Mouse (Mus musculus) E14TG2a.4 (cell line): ENCODE data around the gene Auts2.

Experiments
- H3K27me3 ChIP-seq: 2 replicates; pipeline ENCODE4 v1.6.1; 2014; ENCODE audit warnings: low read length, control low read depth; ENCODE audit not compliant: insufficient read depth
- H3K36me3 ChIP-seq: 2 replicates; pipeline ENCODE4 v1.6.1; 2014; ENCODE audit warnings: low read length, control low read depth; ENCODE audit not compliant: insufficient read depth
- H3K4me1 ChIP-seq: replicated peaks from 2 replicates; pipeline ENCODE4 v1.6.1; 2014; ENCODE audit warnings: low read depth, low read length, control low read depth
- H3K4me3 ChIP-seq: replicated peaks from 2 replicates; pipeline ENCODE4 v1.5.1; 2014; ENCODE audit warnings: mild to moderate bottlenecking, low read length
- H3K9me3 ChIP-seq: 2 replicates; pipeline ENCODE4 v1.6.1; 2014; ENCODE audit warnings: low read length, control low read depth
- CTCF ChIP-seq: conservative IDR thresholded peaks from 2 replicates; pipeline ENCODE4 v1.5.1; 2014; ENCODE audit warnings: low read length
- NANOG ChIP-seq: IDR thresholded peaks from 2 replicates; pipeline ENCODE4 v1.6.1; 2014; ENCODE audit warnings: borderline replicate concordance, low read length, mixed read lengths
- POU5F1 ChIP-seq: IDR thresholded peaks from 2 replicates; pipeline ENCODE4 v1.6.1; 2014; ENCODE audit warnings: low read length, borderline replicate concordance

Gene Auts2

GRCm38 (mm10) chr5:132433377-132434115 is 109.6 kb downstream of the Auts2 start:
- H3K27me3 ChIP-seq = no peaks in the 10 kb centered on the region
- TF ChIP-seq POU5F1 = no peak
- TF ChIP-seq CTCF = no peak
- no peak for TF ChIP-seq NANOG
- no peaks in the 10 kb centered on the region for H3K9me3 ChIP-seq
- no peaks in the 10 kb centered on the region for H3K36me3 ChIP-seq
- no peaks in the 10 kb centered on the region for H3K4me1 ChIP-seq
- H3K4me3 ChIP-seq = no peak overlapping the region

GRCm38 (mm10) chr5:132429363-132429762 is 113.8 kb downstream of the Auts2 start:
- Histone ChIP-seq H3K4me3 (no peak overlapping the region), H3K4me1 (no peaks in the 10 kb centered on the region), H3K27me3 (no peaks in the 10 kb centered on the region), H3K36me3 (no peaks in the 10 kb centered on the region), H3K9me3 (no peaks in the 10 kb centered on the region)
- no peak for TF ChIP-seq CTCF
- TF ChIP-seq POU5F1 = no peak
- no peak for TF ChIP-seq NANOG

GRCm38 (mm10) chr5:132426342-132426741 is 116.8 kb downstream of the Auts2 start:
- H3K9me3 ChIP-seq = no peaks in the 10 kb centered on the region
- no peaks in the 10 kb centered on the region for H3K27me3 ChIP-seq
- TF ChIP-seq POU5F1 (no peak), CTCF (no peak), NANOG (no peak)
- H3K4me3 ChIP-seq = no peak overlapping the region
- H3K4me1 ChIP-seq = no peaks in the 10 kb centered on the region
- H3K36me3 ChIP-seq = no peaks in the 10 kb centered on the region

GRCm38 (mm10) chr5:132425792-132426309 is 117.3 kb downstream of the Auts2 start:
- Histone ChIP-seq H3K27me3 (no peaks in the 10 kb centered on the region), H3K4me1 (no peaks in the 10 kb centered on the region), H3K9me3 (no peaks in the 10 kb centered on the region), H3K36me3 (no peaks in the 10 kb centered on the region), H3K4me3 (no peak overlapping the region)
- TF ChIP-seq NANOG (no peak), CTCF (no peak), POU5F1 (no peak)

- TF ChIP-seq NANOG (no peak), POU5F1 (no peak), CTCF (no peak)
- H3K36me3 ChIP-seq = no peaks in the 10 kb centered on the region
- no peaks in the 10 kb centered on the region for H3K27me3 ChIP-seq
- H3K9me3 ChIP-seq = no peaks in the 10 kb centered on the region
- H3K4me3 ChIP-seq = no peak overlapping the region
- H3K4me1 ChIP-seq = peaks cover 21% of the 10 kb centered on the region
Measured at GRCm38 (mm10) chr5:132410338-132410852, 132.7 kb downstream of the Auts2 start.

- no peaks in the 10 kb centered on the region for H3K36me3 ChIP-seq
- H3K9me3 ChIP-seq = no peaks in the 10 kb centered on the region
- no peak overlapping the region for H3K4me3 ChIP-seq
- no peaks in the 10 kb centered on the region for H3K27me3 ChIP-seq
- H3K4me1 ChIP-seq = peaks cover 20% of the 10 kb centered on the region
- TF ChIP-seq NANOG = no peak
- no peak for TF ChIP-seq POU5F1
- no peak for TF ChIP-seq CTCF
Measured at GRCm38 (mm10) chr5:132408892-132409575, 134.1 kb downstream of the Auts2 start.

GRCm38 (mm10) chr5:132400556-132400955 is 142.6 kb downstream of the Auts2 start:
- Histone ChIP-seq H3K4me1 (peaks cover 43% of the 10 kb centered on the region), H3K4me3 (no peak overlapping the region), H3K36me3 (no peaks in the 10 kb centered on the region), H3K9me3 (no peaks in the 10 kb centered on the region), H3K27me3 (no peaks in the 10 kb centered on the region)
- no peak for TF ChIP-seq POU5F1
- no peak for TF ChIP-seq NANOG
- no peak for TF ChIP-seq CTCF

- no peaks in the 10 kb centered on the region for H3K36me3 ChIP-seq
- H3K4me3 ChIP-seq = no peak overlapping the region
- TF ChIP-seq POU5F1 (no peak), CTCF (no peak)
- no peaks in the 10 kb centered on the region for H3K9me3 ChIP-seq
- H3K27me3 ChIP-seq = no peaks in the 10 kb centered on the region
- H3K4me1 ChIP-seq = peaks cover 43% of the 10 kb centered on the region
Measured at GRCm38 (mm10) chr5:132399486-132399885, 143.7 kb downstream of the Auts2 start.
